Mouse (Mus musculus) layer of hippocampus, postnatal 25 days (tissue): ENCODE results near the gene Camta2. TPM values are rescaled to one million over a fixed set of nuclear protein-coding genes. Genes with fewer than 3 reads are reported as not detected.
A peak's percentile ranks its signal among the peaks of the same experiment; 100 is the strongest.

ENCODE experiments used
- DNase-seq, 2 experiments: peaks; one replicate each; pipeline ENCODE4 v3.0.0; 2022; ENCODE audit warnings: mixed read lengths in 2 of 2, low spot score in 1 of 2; ENCODE audit errors: extremely low spot score in 1 of 2
- total RNA-seq, 2 experiments: library from RNA; stranded (reverse); gene quantifications; 2 replicates each; pipeline ENCODE4 v1.2.3; 2021

The Camta2 gene
- total RNA-seq, 2 experiments from 2014 or later = 326 to 389 TPM

- no peak for DNase-seq
Measured at GRCm38 (mm10) chr11:70697376-70697775, 9.5 kb upstream of the Camta2 start.

GRCm38 (mm10) chr11:70693504-70693903 is 5.6 kb upstream of the Camta2 start:
- DNase-seq = no peak

- no peak for DNase-seq
Measured at GRCm38 (mm10) chr11:70689578-70689977, 1.7 kb upstream of the Camta2 start.

DNA sequence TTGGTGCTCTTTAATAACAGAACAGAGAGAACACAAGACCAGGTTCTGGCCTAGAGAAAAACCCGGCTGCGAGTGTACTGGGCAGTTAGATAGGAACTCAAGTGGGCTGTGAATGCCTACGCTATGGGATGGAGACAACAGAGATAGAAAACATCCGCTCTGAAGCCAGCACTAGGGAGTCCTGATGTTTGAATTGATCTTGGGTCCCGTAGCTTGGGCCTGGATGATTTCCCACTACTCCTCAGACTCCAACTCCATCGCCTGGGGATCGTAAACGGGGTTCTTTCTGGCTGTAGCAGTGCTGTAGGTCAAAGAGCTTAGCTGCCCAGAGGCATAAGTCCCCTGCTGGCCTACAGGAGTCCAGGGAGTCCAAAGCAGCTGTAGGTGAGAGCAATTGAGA is 467 bp upstream of the Camta2 start:
- no peak for DNase-seq

GRCm38 (mm10) chr11:70686901-70687566 is 871 bp downstream of the Camta2 start:
- peak in 1 of 2 experiments; percentile 41 for DNase-seq

DNA sequence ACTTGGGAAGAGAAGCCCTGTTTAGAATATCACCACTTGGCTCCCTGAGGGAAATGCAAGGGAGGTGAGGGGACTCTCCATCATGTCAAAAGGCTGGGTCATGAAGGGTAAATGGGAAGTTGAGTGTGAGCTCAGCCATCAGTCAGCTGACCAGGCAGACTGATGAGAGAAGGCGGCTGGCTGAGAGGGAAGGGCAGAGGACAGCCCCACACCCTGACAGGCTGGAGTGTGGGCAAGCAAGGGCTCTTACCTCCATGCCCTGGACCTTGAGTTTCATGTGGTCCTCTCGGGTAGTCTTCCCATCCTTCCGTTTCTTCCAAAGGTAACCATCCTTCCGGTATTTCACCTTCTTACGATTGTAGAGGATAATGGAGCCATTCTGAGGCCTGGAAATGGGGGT is 4.3 kb downstream of the Camta2 start:
- no peak for DNase-seq

DNA sequence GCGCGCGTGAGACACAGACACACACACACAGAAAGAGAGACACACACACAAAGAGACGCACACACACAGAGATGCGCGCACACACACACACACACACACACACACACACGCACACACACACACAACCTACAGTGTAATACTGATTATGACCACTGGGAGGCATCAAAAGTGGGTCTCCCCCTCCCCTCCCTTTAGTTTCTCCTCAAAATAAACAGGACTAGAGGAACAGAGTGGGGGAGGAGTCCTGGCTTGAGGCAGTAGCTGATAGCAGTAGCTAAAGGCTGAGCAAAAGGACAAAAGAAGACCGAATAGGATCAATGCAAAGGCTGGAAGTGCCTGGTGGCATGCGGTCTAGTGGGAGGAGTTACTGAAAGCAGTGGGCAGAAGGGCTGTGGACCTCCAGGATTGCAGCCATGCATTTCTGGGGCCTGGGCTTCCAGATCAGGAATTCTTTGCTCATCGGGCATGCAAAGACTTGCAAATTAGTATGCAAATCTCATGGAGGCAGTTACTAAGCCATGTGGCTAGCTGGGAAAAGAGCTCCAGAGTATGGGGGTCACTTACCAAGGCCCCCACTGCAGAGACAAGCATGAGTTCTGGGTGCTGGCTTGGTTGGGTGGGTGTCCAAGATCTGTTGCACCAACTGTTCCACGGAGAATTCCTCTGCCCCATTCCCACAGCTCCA is 5.9 kb downstream of the Camta2 start:
- DNase-seq = peak in 1 of 2 experiments; percentile 31

GRCm38 (mm10) chr11:70681170-70681569 is 6.7 kb downstream of the Camta2 start:
- DNase-seq = no peak

DNA sequence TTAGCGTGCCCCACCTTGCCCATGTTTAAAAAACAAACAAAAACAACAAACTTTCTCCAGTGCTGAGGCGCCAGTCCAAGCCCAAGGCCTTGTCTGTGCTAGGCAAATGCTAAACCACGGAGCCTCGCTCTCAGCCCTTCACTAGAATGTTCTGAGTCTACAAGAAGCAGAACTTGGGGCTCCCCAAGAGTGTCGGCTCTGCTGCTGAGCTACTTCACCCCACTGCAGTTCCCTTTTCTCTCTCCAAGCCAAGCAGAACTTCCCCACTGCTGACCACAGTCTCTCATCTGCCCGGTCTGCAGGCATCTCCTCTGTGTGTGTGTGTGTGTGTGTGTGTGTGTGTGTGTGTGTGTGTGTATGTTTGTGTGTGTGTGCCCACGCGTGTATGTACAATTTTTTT is 8.0 kb downstream of the Camta2 start:
- DNase-seq = no peak

GRCm38 (mm10) chr11:70679361-70679760 is 8.5 kb downstream of the Camta2 start:
- DNase-seq = no peak

DNA sequence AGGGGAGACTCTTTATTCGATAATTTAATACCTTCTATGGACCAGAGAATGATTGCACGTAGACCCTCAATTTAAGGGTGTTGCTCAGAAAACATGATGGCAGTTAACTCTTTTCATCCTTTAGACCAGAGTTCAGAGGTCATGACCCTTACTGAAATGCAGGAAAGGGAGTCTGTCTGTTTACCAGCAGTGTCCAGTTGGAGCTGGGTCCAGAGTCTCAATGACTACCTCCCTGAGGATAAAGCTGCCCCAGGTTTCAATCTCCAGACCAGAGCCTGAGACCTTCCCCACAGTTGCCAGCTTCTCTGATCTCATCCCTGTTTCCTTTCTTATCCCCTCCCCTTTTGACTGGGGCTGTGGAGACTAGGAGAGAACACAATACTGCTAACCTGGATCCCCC is 9.3 kb downstream of the Camta2 start:
- DNase-seq = no peak

DNA sequence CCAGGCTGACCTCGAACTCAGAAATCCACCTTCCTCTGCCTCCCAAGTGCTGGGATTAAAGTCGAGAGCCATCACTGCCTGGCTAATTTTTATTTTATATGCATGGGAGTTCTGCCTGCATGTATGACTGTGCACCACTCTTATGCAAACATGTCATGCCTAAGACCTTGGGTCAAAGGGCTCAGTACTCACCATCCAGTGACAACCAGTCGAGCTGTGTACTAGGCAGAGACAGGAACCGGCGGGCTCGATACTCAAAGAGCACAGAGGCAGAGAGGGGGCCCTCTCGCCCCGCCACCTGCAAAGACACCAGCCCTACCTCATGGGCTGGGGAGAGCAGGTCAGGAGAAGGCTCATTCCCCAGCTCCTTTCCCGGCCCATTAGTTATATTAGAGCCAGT is 9.8 kb downstream of the Camta2 start:
- DNase-seq = no peak

GRCm38 (mm10) chr11:70674501-70674900 is 13.4 kb downstream of the Camta2 start:
- no peak for DNase-seq

- no peak for DNase-seq
Measured at GRCm38 (mm10) chr11:70674014-70674413, 13.9 kb downstream of the Camta2 start.

- no peak for DNase-seq
Measured at GRCm38 (mm10) chr11:70671333-70672047, 16.4 kb downstream of the Camta2 start.

- DNase-seq = peak in 1 of 2 experiments; percentile 33
Measured at GRCm38 (mm10) chr11:70670483-70670882, 17.4 kb downstream of the Camta2 start.

DNA sequence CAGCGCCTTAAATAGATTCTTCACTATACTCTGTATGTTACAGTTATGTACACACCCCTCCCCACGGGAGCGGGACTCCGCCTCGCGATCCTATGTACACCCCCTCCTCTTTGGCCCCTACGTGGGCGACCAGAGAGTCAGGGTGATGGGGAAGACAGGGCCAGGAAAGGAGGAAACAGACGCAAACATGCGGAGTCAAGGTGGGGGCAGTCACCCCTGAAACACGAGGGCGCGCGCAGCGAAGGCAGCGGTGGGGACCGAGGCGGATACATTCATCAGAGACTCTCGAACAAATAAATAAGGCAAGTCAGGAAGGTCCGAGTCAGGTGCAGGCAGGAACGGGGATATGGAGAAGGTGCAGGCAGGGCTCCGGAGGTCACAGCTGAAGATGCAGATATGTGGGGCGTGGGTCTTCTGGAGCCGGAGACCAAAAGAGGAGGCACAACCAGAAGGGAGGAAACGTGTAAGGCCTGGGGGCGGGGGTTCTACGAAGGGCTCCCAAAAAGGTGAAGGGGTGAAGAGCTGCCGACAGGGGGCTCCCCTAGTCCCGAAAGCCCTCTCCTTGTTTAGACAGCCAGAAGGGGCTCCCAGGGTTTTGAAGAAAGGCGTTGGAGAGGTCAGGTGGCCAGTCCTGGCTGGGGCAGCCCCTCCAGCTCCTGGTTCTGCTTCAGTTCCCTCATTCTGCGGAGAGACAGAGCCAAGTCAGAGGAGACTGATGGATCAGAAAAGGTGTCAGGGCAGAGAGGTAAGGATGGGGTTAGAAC is 18.1 kb downstream of the Camta2 start:
- peak in 1 of 2 experiments; percentile 67 for DNase-seq

GRCm38 (mm10) chr11:70668771-70669505 is 19.0 kb downstream of the Camta2 start, which contains the start of gene Spag7:
Gene Spag7 (minus strand): TSS chr11:70669416.
- peak; percentile 89 to 95 for DNase-seq

- no peak for DNase-seq
Measured at GRCm38 (mm10) chr11:70668335-70668770, 19.6 kb downstream of the Camta2 start.
